Mouse (Mus musculus) brain, embryonic 14.5 days (tissue): ENCODE measurements around the gene Timm44. TPM values are rescaled to one million over a fixed set of nuclear protein-coding genes. Genes with fewer than 3 reads are reported as not detected.
"Not testable (repeated sequence)": the region's sequence is repeated elsewhere in the genome, so short reads cannot be mapped to it uniquely, and the experiment has no call there.

ENCODE experiments used
- DNase-seq: peaks from one replicate; pipeline ENCODE4 v3.0.0-alpha.2; 2011; ENCODE audit warnings: low read depth
- CTCF ChIP-seq: fragments of 200-500 bp; IDR thresholded peaks from 2 replicates; pipeline ENCODE4 v1.5.1; 2012; ENCODE audit warnings: inconsistent platforms, mild to moderate bottlenecking, moderate library complexity, borderline replicate concordance; ENCODE audit not compliant: insufficient read depth, insufficient read length; ENCODE audit errors: extremely low read depth
- POLR2A ChIP-seq: fragments of 200-500 bp; IDR thresholded peaks from 2 replicates; pipeline ENCODE4 v1.6.1; 2012; ENCODE audit warnings: mild to moderate bottlenecking, inconsistent platforms, borderline replicate concordance; ENCODE audit not compliant: poor library complexity, insufficient read depth, insufficient read length, severe bottlenecking; ENCODE audit errors: extremely low read depth
- polyA plus RNA-seq: library from polyadenylated mRNA; depleted of rRNA; stranded (reverse); fragments of >200 nt; gene quantifications from 2 replicates; pipeline ENCODE4 v1.2.3, GENCODE M21; 2012

The Timm44 gene
- polyA plus RNA-seq, 1 experiment = 76.3 TPM

- peak; percentile 94 for TF ChIP-seq CTCF
- TF ChIP-seq POLR2A = no peak
- DNase-seq = peak; percentile 89
These were observed 17.5 kb downstream of the Timm44 start for GRCm38 (mm10) chr8:4258233-4258632.

GRCm38 (mm10) chr8:4257350-4257749 lies 18.4 kb downstream of the Timm44 start:
- DNase-seq = no peak
- no peak for TF ChIP-seq POLR2A
- TF ChIP-seq CTCF = no peak

GRCm38 (mm10) chr8:4256911-4257310 lies 18.8 kb downstream of the Timm44 start:
- peak; percentile 44 for DNase-seq
- TF ChIP-seq POLR2A (no peak), CTCF (no peak)

- not testable (repeated sequence) for DNase-seq
These were observed 20.2 kb downstream of the Timm44 start for GRCm38 (mm10) chr8:4255471-4255870.

GRCm38 (mm10) chr8:4254001-4254400 lies 21.7 kb downstream of the Timm44 start:
- no peak for TF ChIP-seq POLR2A
- TF ChIP-seq CTCF = peak; percentile 51; the same call in 1 of the 2 replicates
- peak; percentile 93 for DNase-seq

- DNase-seq = peak; percentile 98
- no peak for TF ChIP-seq CTCF
- peak; percentile 50; the same call in 1 of the 2 replicates for TF ChIP-seq POLR2A
These were observed 22.5 kb downstream of the Timm44 start, which contains the start of gene Snapc2 for GRCm38 (mm10) chr8:4252934-4253841. TSS of gene Snapc2 (plus strand) at chr8:4253080.

GRCm38 (mm10) chr8:4252116-4252760 lies 23.5 kb downstream of the Timm44 start:
- TF ChIP-seq POLR2A (no peak), CTCF (no peak)
- DNase-seq = no peak

- TF ChIP-seq CTCF (peak; percentile 85), POLR2A (no peak)
- DNase-seq = peak; percentile 82
These were observed 25.3 kb downstream of the Timm44 start for GRCm38 (mm10) chr8:4250306-4250970.

GRCm38 (mm10) chr8:4249213-4249612 lies 26.5 kb downstream of the Timm44 start:
- peak; percentile 35 for DNase-seq
- TF ChIP-seq CTCF (no peak), POLR2A (no peak)

GRCm38 (mm10) chr8:4247951-4248540 lies 27.7 kb downstream of the Timm44 start, which contains the start of gene Tgfbr3l:
TSS of gene Tgfbr3l (plus strand) at chr8:4248214.
- no peak for DNase-seq
- TF ChIP-seq CTCF (no peak), POLR2A (no peak)

GRCm38 (mm10) chr8:4247241-4247640 lies 28.5 kb downstream of the Timm44 start:
- no peak for DNase-seq
- no peak for TF ChIP-seq CTCF
- no peak for TF ChIP-seq POLR2A
